Mouse (Mus musculus) kidney, adult 2 months (tissue): ENCODE results near the gene Col4a4. TPM values are rescaled to one million over a fixed set of nuclear protein-coding genes. Genes with fewer than 3 reads are reported as not detected.

Experiments used
- DNase-seq: peaks from one replicate; pipeline ENCODE4 v3.0.0; 2021
- H3K27ac ChIP-seq: fragments of 200-500 bp; 2 replicates; pipeline ENCODE4 v1.5.1; 2012; ENCODE audit warnings: low read depth, low read length, control low read depth, inconsistent platforms; ENCODE audit not compliant: insufficient read depth
- H3K27me3 ChIP-seq: fragments of 200-500 bp; replicated peaks from 2 replicates; pipeline ENCODE4 v1.6.1; 2012; ENCODE audit warnings: mild to moderate bottlenecking, moderate library complexity, low read length, inconsistent platforms; ENCODE audit not compliant: control insufficient read depth, insufficient read depth
- H3K36me3 ChIP-seq: fragments of 200-500 bp; 2 replicates; pipeline ENCODE4 v1.6.1; 2012; ENCODE audit warnings: mild to moderate bottlenecking, moderate library complexity, low read length, inconsistent platforms; ENCODE audit not compliant: control insufficient read depth, insufficient read depth
- H3K4me1 ChIP-seq: fragments of 200-500 bp; 2 replicates; pipeline ENCODE4 v1.6.1; 2011; ENCODE audit warnings: low read length; ENCODE audit not compliant: control insufficient read depth, insufficient read depth
- H3K4me3 ChIP-seq: fragments of 200-500 bp; 2 replicates; pipeline ENCODE4 v1.5.1; 2011; ENCODE audit warnings: mild to moderate bottlenecking, low read depth, low read length, control low read depth; ENCODE audit not compliant: insufficient read depth
- CTCF ChIP-seq: fragments of 200-500 bp; conservative IDR thresholded peaks from 2 replicates; pipeline ENCODE4 v1.5.1; 2011; ENCODE audit warnings: low read depth, mild to moderate bottlenecking, control low read depth, low read length, moderate library complexity, mixed read lengths; ENCODE audit not compliant: insufficient read depth, insufficient read length
- POLR2A ChIP-seq: fragments of 200-500 bp; IDR thresholded peaks from one replicate; pipeline ENCODE4 v1.6.1; 2011; ENCODE audit warnings: low read depth, low read length, control low read depth
- WGBS: fragments of 180-500 bp; shearing (Covaris S2); methylation state at CpG from one replicate; pipeline ENCODE4 v1.1.7; 2018; 5-methylcytosine and 5-hydroxymethylcytosine counted together
- polyA plus RNA-seq: library from polyadenylated mRNA; depleted of rRNA; stranded (reverse); fragments of >200 nt; gene quantifications from 2 replicates; pipeline ENCODE4 v1.2.3, GENCODE M21; 2012

Gene Col4a4
- polyA plus RNA-seq, 1 experiment: 29.4 TPM

GRCm38 (mm10) chr1:82475821-82476220, 110.8 kb downstream of the Col4a4 start:
- WGBS: 77% methylated on average over 4 of the region's 4 CpGs
- Histone ChIP-seq H3K4me3 (no peak overlapping the region), H3K4me1 (no peaks in the 10 kb centered on the region), H3K36me3 (peaks cover 7% of the 10 kb centered on the region), H3K27ac (no peak overlapping the region), H3K27me3 (no peaks in the 10 kb centered on the region)
- DNase-seq: no peak
- TF ChIP-seq POLR2A: no peak
- TF ChIP-seq CTCF: no peak

GRCm38 (mm10) chr1:82475254-82475653, 111.4 kb downstream of the Col4a4 start:
- peak; percentile 28 for DNase-seq
- Histone ChIP-seq H3K36me3 (peaks cover 4% of the 10 kb centered on the region), H3K4me3 (no peak overlapping the region), H3K27me3 (no peaks in the 10 kb centered on the region), H3K27ac (no peak overlapping the region), H3K4me1 (no peaks in the 10 kb centered on the region)
- TF ChIP-seq CTCF (no peak), POLR2A (no peak)
- 71% methylated on average over 5 of the region's 5 CpGs for WGBS

GRCm38 (mm10) chr1:82474461-82474961, 112.1 kb downstream of the Col4a4 start:
- H3K27ac ChIP-seq: no peak overlapping the region
- TF ChIP-seq POLR2A: no peak
- TF ChIP-seq CTCF: no peak
- H3K27me3 ChIP-seq: no peaks in the 10 kb centered on the region
- H3K4me1 ChIP-seq: no peaks in the 10 kb centered on the region
- H3K4me3 ChIP-seq: no peak overlapping the region
- 30% methylated on average over 4 of the region's 4 CpGs for WGBS
- DNase-seq: peak; percentile 70
- peaks cover 3% of the 10 kb centered on the region; the same call in 1 of the 2 replicates for H3K36me3 ChIP-seq

DNA sequence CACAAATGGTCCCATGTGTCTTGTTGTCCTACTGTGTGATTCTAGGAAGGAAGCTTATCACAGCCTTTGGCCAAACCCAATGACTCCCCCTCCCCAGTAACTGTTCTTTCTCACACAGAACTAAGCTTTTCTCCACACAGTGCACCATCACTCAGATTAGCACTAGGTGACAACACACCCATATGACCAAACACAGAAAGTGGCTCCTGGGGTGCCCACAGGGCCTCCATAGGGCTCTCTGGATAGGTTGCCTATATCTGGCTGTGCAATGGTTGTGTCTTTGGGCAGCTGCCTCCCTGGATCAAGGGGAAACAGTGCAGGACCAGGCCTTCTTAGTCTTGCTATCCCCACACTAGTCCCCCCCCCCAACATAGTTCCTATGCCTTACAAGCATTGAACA, 113.2 kb downstream of the Col4a4 start:
- TF ChIP-seq POLR2A: no peak
- TF ChIP-seq CTCF: no peak
- no peak overlapping the region for H3K27ac ChIP-seq
- H3K4me1 ChIP-seq: no peaks in the 10 kb centered on the region

GRCm38 (mm10) chr1:82470516-82471225, 116.0 kb downstream of the Col4a4 start:
- no peaks in the 10 kb centered on the region; the same call in 1 of the 2 replicates for H3K36me3 ChIP-seq
- TF ChIP-seq CTCF: no peak
- DNase-seq: no peak
- 94% methylated on average over 10 of the region's 10 CpGs for WGBS
- no peak overlapping the region for H3K27ac ChIP-seq
- no peaks in the 10 kb centered on the region for H3K27me3 ChIP-seq
- no peak overlapping the region for H3K4me3 ChIP-seq
- H3K4me1 ChIP-seq: no peaks in the 10 kb centered on the region

More for the DNA sequence above, 113.2 kb downstream of the Col4a4 start:
- H3K27me3 ChIP-seq: no peaks in the 10 kb centered on the region
- no peak for DNase-seq
- H3K36me3 ChIP-seq: peaks cover 3% of the 10 kb centered on the region; the same call in 1 of the 2 replicates
- H3K4me3 ChIP-seq: no peak overlapping the region

DNA sequence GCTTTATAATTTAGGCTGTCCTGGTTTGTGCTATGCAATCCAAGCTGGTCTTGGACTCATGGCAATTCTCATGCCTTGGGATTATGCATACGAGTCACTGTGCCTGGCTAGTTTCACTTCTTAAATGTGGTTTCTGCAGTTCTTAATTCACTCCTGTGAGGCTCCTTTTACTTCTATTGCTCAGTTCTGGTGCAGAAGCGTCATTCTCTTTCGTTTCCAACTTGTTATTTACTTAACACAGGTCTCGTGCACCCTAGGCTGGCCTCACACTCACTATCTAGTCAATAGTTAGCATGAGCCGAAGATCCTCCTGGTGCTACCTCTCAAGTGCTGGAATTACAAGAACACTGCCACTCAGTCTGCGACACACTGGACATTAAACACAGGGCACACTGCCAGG, 117.8 kb downstream of the Col4a4 start:
- WGBS: 81% methylated on average over 6 of the region's 6 CpGs
- Histone ChIP-seq H3K4me3 (no peak overlapping the region), H3K27ac (no peak overlapping the region), H3K4me1 (no peaks in the 10 kb centered on the region), H3K36me3 (peaks cover 4% of the 10 kb centered on the region; the same call in 1 of the 2 replicates), H3K27me3 (no peaks in the 10 kb centered on the region)
- DNase-seq: no peak
- no peak for TF ChIP-seq POLR2A
- TF ChIP-seq CTCF: no peak

- 83% methylated on average over 6 of the region's 6 CpGs for WGBS
- Histone ChIP-seq H3K36me3 (peaks cover 4% of the 10 kb centered on the region; the same call in 1 of the 2 replicates), H3K27ac (no peak overlapping the region), H3K4me3 (no peak overlapping the region), H3K4me1 (no peaks in the 10 kb centered on the region), H3K27me3 (no peaks in the 10 kb centered on the region)
- DNase-seq: no peak
- no peak for TF ChIP-seq CTCF
These were observed 121.3 kb downstream of the Col4a4 start for GRCm38 (mm10) chr1:82465321-82465853.
